Mouse (Mus musculus) gastrocnemius, adult 18-20 months (tissue): ENCODE results near the gene Me3. TPM values are rescaled to one million over a fixed set of nuclear protein-coding genes. Genes with fewer than 3 reads are reported as not detected.
"Not testable (repeated sequence)": the region's sequence is repeated elsewhere in the genome, so short reads cannot be mapped to it uniquely, and the experiment has no call there.

ENCODE experiments used
- DNase-seq: peaks from one replicate; pipeline ENCODE4 v3.0.0; 2021; ENCODE audit warnings: low spot score
- total RNA-seq, 2 experiments: library from RNA; stranded (reverse); gene quantifications; 2 replicates each; pipeline ENCODE4 v1.2.3; 2021

Gene Me3
- total RNA-seq, 2 experiments from 2014 or later = 109 to 122 TPM

DNA sequence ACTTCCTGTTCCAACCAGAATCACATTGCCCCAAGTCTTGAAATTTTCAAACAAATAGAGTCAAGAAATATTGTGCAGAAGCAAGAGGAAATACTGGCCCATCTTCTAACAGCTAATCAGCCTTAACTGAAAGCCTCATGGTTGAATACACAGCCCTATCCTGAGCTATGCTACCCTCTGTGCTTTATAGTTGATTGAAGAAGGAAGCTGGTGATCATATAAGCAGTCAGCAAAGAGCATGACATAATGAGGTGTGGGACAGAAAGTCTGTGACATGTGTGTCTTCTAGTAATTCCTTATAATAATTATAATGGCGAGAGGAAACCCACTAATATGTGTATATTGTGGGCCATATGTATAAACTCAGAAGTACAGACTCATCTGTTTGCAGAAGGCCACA, 95.4 kb downstream of the Me3 start:
- DNase-seq = no peak

DNA sequence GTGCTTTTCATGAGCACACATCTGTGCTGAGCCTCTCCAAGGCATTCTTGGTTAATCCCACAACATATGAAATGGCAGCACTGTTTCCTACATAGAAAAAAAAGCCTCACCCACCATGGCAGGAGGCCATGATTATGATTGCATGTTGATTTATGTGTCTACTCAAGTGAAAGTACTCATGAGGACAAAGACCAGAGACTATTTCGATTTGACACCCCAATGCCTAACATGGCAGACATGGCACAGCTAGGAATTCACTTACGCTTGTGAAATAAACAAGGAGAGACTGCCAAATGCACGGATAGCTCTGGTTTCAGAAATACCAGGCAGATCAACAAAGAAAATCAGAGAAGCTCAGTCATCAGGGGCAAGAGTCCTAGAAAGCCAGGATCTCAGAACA, 96.2 kb downstream of the Me3 start:
- no peak for DNase-seq

DNA sequence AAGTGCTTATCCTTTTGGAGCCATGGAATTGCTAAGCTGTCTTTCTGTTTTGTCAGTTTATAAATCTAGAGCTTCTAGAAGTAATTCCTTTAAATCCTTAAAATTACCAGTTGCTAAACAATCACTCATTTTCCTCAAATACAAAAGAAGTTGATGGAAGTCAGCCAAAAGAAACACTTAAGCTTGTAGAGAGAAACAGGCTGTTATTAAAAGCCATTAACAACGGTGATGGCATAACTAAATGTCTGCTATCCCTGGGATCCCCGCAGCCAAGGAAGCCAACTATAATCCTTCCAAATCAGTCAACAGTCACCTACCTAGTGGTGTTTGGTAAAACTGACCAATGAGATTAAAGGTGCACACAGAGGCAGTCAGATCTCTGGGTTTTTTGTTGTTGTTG, 98.3 kb downstream of the Me3 start:
- DNase-seq = no peak

DNA sequence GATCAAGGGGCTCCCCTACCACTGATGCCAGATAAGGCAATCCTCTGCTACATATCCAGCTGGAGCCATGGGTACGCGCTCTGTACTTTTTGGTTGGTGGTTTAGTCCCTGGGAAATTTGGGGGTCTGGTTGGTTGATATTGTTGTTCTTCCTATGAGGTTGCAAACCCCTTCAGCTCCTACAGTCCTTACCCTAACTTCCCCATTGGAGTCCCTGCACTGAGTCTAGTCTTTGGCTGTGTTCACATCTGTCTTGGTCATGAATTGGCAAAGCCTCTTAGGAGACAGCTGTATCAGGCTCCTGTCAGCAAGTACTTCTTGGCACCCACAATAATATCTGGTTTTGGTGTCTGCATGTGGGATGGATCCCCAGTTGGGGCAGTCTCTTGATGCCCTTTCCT, 98.9 kb downstream of the Me3 start:
- not testable (repeated sequence) for DNase-seq

DNA sequence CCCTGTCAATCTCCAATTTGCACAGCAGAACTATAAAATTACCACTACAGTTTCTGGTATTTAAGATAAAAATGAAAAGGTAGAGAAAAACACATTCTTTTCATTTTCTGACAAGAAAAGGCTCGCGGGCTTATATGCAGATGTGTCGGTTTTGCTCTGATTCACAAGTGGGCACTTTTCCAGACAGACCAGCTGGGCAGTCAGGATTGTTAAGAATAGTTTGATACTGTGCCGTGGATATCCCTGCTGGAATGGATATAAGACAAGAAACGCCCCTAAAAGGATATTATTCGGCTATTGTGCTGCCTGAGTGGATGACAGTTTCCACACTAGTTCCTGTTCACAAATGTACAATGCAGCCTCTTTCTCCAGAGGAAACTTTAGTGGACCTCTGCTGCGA, 116.2 kb downstream of the Me3 start:
- DNase-seq = no peak

DNA sequence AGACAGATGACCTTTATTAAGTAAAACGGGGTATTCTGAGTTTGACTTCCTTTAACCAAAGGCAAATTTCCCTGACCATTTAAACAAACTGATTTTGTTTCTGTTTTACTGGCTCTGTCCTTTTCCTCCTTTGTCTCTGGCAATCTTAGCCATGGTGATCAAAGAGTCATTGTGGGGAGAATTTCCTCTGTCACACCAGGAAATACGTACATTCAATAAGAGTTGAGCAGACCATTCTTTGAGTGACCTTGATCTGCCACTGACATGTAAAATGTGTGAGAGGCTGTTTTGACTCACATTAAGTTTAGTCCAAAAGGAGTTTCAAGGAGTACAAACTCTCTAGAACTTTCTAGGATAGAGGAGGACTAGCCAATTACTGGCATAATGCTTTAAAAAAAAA, 117.0 kb downstream of the Me3 start:
- DNase-seq = no peak

DNA sequence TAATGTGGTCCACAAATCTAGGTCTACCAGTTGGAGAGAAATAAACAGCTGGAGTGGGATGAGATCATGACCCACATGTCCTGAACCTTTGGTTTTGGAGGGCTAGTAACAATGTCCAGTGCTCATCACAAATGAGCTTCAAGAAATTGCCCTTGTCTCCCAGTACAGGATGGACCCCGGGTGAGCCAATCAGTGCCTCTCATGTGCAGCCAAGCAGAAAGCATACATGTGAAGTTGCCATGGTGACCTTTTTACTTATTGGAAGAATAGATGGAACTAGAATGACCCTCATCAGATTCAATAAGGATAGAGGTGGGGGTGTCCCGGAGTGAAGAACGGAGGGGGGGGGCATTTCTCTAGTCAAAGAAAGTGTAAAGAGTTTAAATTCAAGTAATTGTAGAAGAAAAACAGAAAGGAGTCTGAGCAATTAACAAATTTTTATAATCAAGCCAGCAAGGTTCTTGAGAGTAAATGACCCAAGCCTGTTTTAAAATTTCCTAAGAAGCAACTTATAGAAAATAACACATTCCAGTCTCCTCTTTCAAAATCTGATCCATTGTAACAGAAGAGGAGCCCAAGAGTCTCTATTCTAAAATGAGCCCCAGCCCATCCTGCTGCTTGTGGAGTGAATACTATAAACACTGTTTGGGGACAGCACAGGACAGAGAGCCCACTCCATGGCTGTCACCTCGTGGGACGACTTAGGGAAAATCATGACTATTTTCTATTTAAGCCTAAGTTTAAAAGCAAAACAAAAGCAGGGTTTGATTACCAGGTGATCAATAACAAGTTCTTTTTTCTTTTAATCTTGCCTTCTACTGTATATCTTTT, 134.7 kb downstream of the Me3 start:
- no peak for DNase-seq

DNA sequence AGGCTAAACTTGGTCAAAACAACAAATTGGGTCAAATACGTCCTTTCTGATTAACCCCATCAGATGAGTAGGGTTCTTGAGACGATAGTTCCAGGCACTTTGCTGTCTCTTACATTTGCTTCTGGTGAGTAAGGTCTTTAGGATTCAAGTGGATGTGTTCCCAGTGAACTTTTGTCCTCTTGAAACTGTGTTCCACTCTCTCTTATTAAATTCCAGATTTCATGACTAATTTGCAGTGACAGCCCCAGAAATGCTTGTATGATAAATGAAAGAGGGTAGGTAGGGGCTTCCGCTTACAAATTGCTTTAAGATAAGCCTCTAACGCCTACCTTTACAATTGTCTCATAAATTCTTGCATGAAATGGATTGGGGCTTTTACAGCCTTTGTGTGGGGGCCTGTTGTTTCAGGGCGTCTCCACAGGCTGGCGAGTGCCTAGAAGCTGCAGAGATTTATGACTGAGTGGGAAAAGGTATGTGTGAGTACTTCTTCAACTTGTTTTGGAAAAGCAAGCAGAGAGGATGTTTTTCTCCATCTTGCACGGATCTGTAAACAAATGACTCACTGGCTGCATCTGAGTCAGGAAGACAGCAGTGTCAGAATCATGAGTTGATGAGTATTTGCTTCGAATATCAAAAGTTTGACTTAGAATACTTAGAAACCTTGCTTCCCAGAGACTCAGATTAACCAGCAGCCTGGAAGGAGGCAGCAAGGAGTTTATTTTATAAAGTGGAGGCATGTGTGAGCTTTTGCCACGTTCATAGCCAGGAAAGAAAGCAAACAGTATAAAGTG, 137.1 kb downstream of the Me3 start:
- no peak for DNase-seq

DNA sequence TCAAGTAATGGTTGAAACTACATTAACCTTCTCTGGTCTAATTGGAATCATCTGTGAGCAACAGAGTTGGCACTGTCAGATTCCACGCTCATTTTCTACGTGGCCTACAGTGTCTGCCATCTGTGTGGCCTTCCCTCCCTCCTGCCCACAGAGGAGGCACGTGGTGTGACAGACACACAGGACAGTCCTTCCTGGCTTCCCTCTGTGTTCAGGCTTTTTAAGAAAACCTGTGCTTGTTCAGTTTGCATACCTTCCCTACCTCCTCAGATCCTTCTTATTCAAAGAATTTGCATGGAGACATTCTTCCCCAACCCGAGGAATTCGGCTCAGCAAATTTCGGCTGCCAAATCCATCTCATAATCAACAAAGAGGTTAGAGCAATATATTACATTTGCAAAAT, 137.8 kb downstream of the Me3 start:
- no peak for DNase-seq

DNA sequence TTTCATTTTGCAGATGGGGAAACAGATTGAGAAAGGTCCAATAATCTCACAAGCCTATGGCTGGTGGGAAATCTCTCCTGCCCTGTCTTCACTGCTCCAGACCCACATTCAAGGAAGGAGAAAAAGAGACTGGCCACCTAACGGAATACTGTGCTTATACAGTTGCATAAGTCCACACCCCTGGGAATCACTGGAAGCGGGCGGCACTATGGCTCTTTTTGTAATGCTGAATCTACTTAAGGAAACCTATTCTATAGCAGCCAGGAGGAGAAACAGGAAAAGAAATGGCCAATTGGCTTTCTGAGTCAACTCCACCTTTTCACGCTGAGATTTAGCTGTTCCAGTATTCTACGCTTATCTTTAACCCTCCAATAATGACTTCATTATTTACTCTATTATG, 140.7 kb downstream of the Me3 start:
- DNase-seq = no peak

DNA sequence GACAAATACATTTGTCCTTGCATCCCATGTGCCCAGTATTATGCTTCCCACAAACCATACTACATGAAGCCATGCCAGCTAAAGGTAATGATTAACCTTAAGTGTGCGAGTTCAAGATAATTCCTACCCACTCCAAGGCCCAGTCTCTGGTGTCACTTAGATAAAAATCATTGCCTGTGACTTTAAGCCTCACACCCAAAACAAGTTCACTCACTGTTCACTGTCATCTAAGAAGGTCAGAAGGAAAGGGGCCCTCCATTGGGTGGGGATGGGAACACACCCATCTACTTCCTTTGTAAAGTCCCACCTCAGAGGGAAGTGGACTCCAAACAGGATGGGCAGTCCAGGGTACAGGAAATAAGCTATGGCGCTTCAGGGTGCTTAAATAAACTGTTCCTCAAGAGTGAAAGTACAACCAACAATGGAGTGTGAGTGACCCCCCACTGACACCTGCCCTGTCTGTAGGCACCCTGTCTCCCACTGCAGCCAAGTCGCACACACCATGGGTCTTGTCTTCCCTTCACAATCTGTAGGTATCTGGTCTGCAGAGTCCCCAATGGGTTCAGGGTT, 141.2 kb downstream of the Me3 start:
- peak; percentile 8 for DNase-seq

DNA sequence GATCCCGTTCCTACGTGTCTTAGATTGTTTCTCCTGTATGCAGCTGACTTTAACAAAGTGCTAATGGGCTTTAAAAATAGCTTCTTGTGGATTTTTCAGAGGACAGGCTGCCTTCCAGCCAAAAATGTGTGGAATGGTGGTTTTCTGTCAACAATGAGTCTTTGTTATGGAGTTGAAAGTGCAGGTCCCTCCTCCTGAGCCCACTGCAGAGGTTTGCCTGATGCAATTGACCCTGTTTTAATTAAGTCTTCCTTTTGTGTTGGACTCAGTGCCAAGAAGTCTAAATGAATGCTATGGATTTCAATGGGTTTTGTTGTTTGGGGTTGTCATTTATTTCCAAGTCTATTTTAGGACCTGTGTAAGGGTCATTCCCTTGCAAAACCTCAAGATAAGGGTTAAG, 141.7 kb downstream of the Me3 start:
- DNase-seq = no peak

DNA sequence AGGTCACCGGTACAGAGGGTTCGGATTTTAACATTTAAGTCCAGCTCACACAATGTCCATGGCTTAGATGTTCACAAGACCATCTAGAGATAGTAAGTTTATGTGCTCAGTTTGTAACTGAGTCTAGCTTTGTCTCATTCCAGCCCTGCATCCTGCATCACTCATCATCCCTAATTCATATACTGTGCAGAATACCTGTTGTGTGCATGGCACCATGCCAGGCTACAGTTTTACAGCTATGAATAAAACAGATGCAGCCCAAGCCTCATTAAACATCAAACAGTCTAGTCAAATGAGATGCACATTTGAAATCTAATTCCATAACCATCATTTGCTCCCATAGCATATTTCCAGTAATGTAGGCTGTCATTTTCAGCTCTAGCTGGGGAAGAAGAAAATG, 143.7 kb downstream of the Me3 start:
- DNase-seq = no peak

DNA sequence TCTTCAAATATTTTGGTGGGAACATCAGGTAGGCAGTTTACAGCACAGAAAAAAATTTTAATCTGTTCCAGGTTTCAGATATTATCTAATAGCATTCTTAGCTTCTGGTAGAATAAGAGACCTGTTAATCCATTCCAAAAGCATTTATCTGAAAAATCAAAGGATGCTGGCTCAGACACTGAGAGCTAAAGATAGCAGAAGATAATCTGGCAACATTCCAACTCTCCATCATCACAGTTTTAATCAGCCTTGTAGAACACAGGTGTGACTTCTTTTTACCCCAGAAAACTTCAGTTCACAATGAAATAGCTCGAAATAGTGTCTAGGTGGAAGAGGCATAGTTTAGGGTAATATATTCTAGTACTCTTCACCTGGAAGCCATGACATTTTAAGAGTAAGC, 149.2 kb downstream of the Me3 start:
- DNase-seq = no peak

DNA sequence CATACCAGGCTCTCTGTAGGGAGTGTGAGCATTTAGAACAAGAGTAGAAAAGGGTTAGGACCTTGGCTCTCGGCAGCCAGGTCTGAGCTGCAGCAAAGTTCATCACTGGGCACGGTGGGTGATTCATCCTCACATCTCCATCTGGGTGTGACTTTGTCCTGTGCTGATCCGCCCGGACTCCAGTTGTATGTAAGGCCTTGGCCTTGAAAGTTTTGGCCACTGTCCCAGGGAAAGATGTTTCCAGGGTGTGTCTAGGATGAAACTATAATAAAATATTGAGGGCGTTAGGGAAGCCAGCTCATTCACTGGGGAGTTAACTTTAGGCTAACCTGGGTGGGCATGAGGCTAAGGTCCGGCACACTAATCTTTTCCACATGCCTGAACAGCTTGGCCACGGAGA, 155.5 kb downstream of the Me3 start:
- DNase-seq = peak; percentile 36

DNA sequence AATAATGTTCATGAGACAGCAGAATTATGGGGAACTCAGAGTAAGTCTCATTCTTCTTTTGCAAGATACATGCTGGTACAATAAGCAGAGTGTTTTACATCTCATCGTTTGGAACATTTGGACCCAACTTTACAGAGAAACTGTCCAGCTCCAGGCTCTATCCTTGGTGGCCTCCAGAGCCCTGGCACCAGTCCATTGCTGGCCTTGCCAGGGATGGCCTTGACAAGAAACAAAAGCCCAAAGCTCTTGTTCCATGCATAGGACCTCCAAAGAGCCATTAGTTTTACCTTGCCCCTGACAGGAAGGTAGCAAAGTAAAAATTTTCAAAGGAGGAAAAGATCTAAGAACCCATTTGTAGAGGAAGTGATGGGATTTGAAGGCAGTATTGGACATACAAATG, 160.4 kb downstream of the Me3 start:
- DNase-seq = no peak

DNA sequence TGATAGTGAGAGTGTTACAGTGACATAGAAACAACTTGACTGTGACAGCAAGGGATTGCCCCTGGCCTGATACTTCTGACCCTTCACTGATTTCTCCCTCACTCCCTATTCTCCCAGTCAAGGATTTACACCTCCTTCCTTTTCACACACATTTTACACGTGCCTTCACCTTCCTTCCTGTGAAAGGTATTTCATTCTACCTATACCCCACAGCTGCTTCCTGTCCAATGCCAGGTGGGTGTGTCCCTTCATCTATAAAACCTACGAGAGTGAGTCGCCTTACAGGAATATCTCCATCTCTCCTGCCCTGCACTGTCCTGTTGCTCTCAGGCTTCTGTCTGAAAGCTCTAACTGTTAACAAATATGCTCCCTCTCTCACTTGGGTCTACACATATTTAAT, 163.2 kb downstream of the Me3 start:
- no peak for DNase-seq

DNA sequence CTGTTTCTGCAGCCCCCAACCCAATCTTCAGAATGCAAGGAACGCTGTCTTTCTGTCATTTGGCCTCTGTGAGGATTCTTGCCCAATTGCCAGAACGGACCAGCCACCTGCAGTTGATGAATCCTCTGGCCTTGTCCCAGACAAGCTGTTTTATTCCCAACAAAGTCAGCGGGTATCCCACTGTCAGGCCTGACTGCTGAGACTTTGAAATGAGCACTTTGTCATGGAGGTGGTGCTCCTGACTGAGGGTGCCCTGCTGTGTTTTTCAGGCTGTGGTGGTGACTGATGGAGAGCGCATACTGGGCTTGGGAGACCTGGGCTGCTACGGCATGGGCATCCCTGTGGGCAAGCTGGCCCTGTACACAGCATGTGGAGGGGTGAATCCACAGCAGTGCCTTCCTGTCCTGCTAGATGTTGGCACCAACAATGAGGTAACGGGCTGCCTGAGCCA, 164.2 kb downstream of the Me3 start:
- DNase-seq = no peak

DNA sequence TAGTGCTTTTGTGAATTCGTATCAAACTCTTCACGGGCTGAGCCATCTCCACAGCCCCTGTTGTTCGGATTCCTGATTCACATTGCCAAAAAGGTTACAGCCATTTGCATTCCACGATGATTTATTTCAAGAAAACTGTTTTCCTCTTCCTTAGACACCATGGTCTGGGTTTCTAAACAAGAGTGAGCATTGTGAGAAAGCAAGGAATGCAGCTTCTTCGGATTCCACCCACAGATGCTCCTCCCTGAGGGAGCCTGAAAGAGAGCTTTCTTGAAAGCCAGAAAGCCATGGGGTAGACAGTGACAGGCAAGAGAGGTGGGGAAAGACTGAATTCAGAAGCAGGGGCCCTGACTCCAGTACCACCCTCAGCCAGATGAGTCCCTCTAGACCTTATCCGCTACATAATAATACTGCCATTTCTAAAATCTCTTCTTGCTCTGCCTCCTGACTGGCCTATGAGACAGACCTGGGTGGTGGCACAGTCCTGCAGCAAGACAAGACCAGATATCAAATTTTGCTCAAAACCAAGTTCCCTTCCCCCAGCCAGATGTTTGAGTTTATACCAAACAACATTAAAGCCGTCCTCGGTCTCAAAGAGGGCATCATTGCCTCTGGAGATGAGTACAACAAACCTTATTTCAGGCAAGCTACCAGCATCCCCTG, 166.3 kb downstream of the Me3 start:
- DNase-seq = no peak

DNA sequence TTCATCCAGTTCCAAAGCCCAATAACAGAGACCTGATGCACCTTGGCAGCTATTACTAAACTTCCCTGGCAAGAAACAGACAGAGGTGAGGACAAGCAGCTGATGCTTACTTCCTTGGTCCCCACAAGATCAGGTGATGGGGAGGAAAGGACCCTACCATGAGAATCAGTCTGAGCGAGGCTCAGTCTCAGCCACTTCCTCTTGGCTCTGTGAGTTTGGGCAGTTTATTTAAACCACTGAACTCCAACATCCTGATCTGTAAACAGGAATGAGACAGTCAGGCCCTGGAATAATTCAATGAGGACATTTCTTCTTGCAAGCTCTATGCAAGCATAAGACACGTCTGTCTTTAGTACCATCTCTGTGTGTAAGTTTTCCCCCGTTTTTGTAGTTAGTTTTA, 170.3 kb downstream of the Me3 start:
- no peak for DNase-seq

DNA sequence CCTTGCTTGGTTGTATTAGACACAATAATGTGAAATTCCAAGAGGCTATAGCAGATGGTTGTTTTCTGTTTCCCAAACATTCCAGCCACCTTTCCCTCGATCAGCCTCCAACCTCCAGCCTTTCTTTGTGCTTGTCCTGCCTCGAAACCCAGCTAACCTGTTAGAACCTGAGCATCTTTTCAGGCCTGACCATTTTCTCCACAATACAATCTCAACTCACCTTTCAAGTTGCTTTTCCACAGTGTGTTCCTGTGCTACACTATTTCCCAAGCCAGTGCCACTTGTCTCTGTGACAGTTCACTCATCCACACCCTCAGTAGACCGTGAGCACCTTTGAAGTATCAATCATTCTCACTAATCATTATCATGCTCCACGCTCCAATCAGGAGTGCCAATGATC, 171.8 kb downstream of the Me3 start:
- no peak for DNase-seq

DNA sequence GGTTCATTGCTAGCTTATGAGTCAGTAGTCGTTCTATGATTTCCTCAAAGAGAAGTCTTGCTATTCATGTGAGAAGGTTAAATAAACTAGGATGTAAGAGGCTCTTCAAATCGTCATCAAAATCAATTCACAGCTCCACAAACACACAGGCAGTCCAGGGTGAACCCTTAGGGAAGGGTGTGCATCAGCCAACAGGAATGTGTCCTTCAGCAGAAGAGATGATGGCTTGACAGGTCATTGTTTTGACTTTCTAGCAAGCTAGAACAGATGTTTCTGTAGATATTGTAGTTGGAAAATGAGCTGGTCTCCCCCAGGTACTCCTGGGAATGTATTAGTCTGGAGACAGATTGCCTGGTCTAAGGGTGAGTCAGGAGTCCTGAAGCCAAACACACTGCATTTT, 177.2 kb downstream of the Me3 start:
- DNase-seq = no peak
